Mouse (Mus musculus) layer of hippocampus, adult 6 months (tissue): ENCODE data around the gene Pilra. TPM values are rescaled to one million over a fixed set of nuclear protein-coding genes. Genes with fewer than 3 reads are reported as not detected.

Experiments used
- long read RNA-seq, 2 experiments: library from polyadenylated mRNA; unstranded; transcript quantifications; one replicate each; pipeline ENCODE4 v2.0.0; 2019 to 2020
- polyA plus RNA-seq: library from polyadenylated mRNA; unstranded; fragments of <200 nt; fragmentation: Nextera tagmentation; gene quantifications from 2 replicates; pipeline ENCODE4 v1.2.3, GENCODE M21; 2021

The Pilra gene
- 0.84 and 1.5 TPM in 2 replicates for polyA plus RNA-seq
- long read RNA-seq, experiment 1: 0 reads
- long read RNA-seq, experiment 2, partial matches to known transcripts: 0 of 2 reads
- long read RNA-seq, experiment 2, other reads (novel, unspliced or antisense): 0 of 2 reads

GRCm38 (mm10) chr5:137835966-137836520 is at the start of gene Pilra:
Gene Pilra (minus strand): TSS chr5:137836281.

GRCm38 (mm10) chr5:137871644-137872380 is 35.7 kb upstream of the Pilra start, which contains the start of gene Pilrb2:
Gene Pilrb2 (minus strand): TSS chr5:137871815.

GRCm38 (mm10) chr5:137857960-137858710 is 22.1 kb upstream of the Pilra start, which contains the start of gene Pilrb1:
Gene Pilrb1 (minus strand): TSS chr5:137858106.

GRCm38 (mm10) chr5:137787151-137787928 is 48.7 kb downstream of the Pilra start, which contains the start of the genes Mepce and Zcwpw1:
Gene Mepce (minus strand): TSS chr5:137787655.
Gene Zcwpw1 (plus strand): TSS chr5:137787798.

GRCm38 (mm10) chr5:137778635-137779034 is 57.4 kb downstream of the Pilra start, which contains the start of gene Ppp1r35:
Gene Ppp1r35 (plus strand): TSS chr5:137778849.

Other genes with a start within 250 kb of the Pilra start
- gene Mospd3, start 235.2 kb downstream of the Pilra start, polyA plus RNA-seq: 27.3 and 28.5 TPM in 2 replicates
- gene Pcolce, start 222.5 kb downstream of the Pilra start, polyA plus RNA-seq: 10.9 and 39.7 TPM in 2 replicates
- not detected in 2 replicates for gene Fbxo24, start 207.3 kb downstream of the Pilra start, polyA plus RNA-seq
- 4.9 and 5.3 TPM in 2 replicates for gene Lrch4, start 207.2 kb downstream of the Pilra start, polyA plus RNA-seq
- gene Gm20605, start 207.1 kb downstream of the Pilra start, polyA plus RNA-seq: 0.31 and 0.34 TPM in 2 replicates
- gene Sap25, start 194.9 kb downstream of the Pilra start, polyA plus RNA-seq: 0.44 and 0.54 TPM in 2 replicates
- gene Irs3, start 190.6 kb downstream of the Pilra start, polyA plus RNA-seq: 0.11 and 0.36 TPM in 2 replicates
- gene Agfg2, start 151.6 kb downstream of the Pilra start, polyA plus RNA-seq: 17.0 and 19.7 TPM in 2 replicates
- 1.1 and 1.4 TPM in 2 replicates for gene Nyap1, start 94.7 kb downstream of the Pilra start, polyA plus RNA-seq
- gene Tsc22d4, start 90.6 kb downstream of the Pilra start, polyA plus RNA-seq: 452 and 506 TPM in 2 replicates
- gene Ppp1r35, start 57.4 kb downstream of the Pilra start, polyA plus RNA-seq: 31.0 and 33.0 TPM in 2 replicates
- 11.8 and 12.1 TPM in 2 replicates for gene Mepce, start 48.6 kb downstream of the Pilra start, polyA plus RNA-seq
- gene Zcwpw1, start 48.5 kb downstream of the Pilra start, polyA plus RNA-seq: 3.1 and 3.5 TPM in 2 replicates
- gene Pilrb1, start 21.8 kb upstream of the Pilra start, polyA plus RNA-seq: not detected in 2 replicates
- gene Pilrb2, start 35.5 kb upstream of the Pilra start, polyA plus RNA-seq: not detected in 2 replicates
- gene Cyp3a13, start 85.3 kb upstream of the Pilra start, polyA plus RNA-seq: not detected in 2 replicates
- 13.0 and 14.2 TPM in 2 replicates for gene Gjc3, start 126.8 kb upstream of the Pilra start, polyA plus RNA-seq
- gene Azgp1, start 145.2 kb upstream of the Pilra start, polyA plus RNA-seq: not detected in 2 replicates
- gene Smok3a, start 185.0 kb upstream of the Pilra start, polyA plus RNA-seq: not detected in 2 replicates
- gene Smok3b, start 185.1 kb upstream of the Pilra start, polyA plus RNA-seq: not detected in 2 replicates
- gene Smok3c, start 216.9 kb upstream of the Pilra start, polyA plus RNA-seq: not detected in 2 replicates
- gene Zkscan1, start 248.8 kb upstream of the Pilra start, polyA plus RNA-seq: 8.0 and 10.7 TPM in 2 replicates